Mouse (Mus musculus) retina, embryonic 14.5 days (tissue): ENCODE results near the gene Sgms1.

Experiments used
- DNase-seq: peaks from one replicate; pipeline ENCODE4 v3.0.0-alpha.2; 2015; ENCODE audit warnings: low spot score

Sgms1 gene

DNA sequence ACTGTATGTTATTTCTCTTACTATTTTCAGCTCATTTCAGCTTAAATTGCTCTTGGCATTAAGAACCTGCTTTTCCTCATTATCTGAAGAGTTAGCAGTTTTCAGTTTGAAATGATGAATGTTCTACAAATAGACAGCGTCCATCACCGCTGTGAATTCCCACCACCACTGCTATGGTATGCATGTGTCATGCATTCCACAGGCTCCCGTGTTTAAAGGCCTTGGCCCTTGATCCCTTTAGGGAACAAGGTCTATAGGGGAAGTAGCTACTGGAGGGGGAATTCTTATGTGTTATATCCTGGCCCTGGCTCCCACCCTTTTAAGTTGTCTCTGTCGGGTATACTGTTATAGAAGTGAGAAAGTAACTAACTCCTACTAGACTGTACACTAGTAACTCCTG lies 210.0 kb downstream of the Sgms1 start:
- DNase-seq: no peak

DNA sequence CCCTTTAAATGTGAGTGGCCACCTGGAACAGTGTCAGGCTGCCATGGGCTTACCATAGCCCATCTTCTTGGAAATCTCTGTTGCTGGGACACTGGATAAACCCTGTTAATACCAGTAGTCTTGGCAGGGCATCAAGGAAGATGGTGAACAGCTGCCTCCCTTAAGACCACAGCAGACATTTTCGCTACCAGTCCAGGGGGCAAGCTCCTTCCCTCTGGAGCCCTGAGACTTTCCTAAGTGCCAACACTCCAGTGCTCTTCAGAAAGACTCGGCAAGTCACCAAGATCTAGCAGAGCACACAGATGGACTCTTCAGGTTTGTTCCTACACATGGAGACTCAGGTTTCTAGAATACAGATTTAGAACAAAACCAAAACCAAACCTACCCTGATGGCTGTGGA lies 211.4 kb downstream of the Sgms1 start:
- no peak for DNase-seq

DNA sequence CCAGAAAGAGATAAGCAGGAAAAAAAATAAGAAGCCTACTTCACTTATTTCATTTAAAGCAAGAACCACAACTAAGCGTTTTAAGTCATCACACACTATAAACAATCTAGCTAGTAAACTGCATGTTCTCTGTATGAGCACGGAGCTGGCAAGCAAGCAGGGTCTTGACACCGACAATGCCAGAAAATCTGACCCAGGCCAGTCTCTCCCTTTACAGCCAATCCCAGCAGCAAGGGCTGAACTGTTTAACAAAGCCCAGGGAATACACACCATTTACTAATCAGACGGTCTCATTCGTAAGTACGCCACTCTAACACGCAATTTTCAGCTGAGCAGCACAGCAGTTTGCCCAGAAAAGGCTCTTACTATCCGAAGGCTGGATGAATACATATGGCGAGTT lies 213.1 kb downstream of the Sgms1 start:
- no peak for DNase-seq

DNA sequence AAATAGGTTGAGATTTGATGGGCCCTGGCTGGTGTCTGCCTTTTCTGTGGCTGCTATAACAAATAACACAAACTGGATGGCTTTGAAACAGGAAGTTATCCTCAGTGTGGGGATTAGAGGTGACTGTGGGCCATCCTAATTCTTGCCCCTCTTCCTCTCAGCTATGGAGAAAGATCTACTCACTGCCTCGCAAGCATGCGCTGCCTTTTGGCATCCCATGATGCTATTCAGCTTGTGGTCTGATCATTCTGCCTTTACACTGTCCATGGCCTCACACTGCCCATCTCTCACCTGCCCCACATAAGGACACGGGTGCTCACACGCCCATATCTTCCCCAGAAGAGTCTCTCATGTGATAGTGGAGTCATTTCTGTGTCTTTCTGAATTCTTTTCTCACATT lies 213.5 kb downstream of the Sgms1 start:
- DNase-seq: no peak

DNA sequence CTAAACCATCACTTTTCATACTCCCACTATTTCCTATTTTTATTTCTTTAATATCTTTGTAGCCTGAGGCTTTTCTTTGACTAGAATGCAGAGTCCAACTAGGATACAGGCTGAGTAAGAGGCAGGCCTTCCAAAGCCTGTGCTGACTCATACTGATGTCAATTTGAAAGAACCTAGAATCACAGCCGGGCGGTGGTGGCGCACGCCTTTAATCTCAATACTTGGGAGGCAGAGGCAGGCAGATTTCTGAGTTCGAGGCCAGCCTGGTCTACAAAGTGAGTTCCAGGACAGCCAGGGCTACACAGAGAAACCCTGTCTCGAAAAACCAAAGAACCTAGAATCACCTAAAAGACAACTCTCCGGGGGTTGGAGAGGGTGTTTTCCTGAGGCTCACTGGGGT lies 214.5 kb downstream of the Sgms1 start:
- no peak for DNase-seq

DNA sequence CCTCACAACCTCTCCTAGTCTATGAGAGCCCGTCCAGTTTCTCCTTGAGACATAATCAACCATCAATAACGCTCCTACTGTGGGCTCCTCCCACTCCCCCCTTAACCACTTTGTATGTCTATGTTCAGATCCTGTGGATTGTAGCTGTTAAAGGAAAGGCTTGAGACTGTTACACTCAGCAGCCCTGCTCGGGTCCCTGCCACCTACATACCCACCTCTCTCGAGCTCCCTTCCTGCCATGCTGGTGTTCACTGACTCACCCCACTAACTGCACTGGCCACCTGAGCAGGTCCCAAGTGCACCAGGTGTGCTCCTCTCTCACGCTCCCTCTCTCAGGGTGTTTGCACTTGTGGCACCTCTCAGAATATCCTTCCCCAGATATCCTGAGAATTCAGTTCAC lies 215.0 kb downstream of the Sgms1 start:
- no peak for DNase-seq

DNA sequence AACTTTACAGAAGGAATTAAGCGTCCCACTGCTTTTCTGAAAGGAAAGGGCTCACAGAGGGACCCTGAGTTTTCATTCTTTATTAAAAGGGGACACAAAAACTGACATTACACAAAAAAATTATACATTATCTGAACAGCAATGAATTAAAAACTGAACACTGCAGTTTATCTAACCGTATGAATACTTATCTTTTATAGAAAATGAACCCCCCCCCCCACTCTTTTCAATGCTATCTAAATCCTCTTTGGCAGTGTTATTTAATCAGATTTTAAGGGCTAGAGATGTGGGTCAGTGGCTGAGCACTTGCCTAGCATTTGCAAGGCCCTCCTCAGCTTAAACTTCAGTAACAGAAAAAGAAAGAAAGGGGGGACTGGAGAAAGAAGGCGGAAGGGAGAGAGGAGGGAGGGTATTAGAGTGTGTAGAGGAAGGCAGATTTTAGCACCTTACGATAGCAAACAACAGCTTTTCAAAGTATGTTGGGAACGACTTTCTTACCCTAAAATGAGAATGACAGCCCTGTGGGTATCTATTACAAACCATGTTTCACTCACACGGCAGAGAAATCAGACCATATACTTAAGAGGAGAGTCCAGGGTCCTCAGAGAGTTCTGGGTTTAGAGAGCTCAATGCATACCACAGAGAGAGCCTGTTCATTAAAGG lies 215.9 kb downstream of the Sgms1 start:
- no peak for DNase-seq

DNA sequence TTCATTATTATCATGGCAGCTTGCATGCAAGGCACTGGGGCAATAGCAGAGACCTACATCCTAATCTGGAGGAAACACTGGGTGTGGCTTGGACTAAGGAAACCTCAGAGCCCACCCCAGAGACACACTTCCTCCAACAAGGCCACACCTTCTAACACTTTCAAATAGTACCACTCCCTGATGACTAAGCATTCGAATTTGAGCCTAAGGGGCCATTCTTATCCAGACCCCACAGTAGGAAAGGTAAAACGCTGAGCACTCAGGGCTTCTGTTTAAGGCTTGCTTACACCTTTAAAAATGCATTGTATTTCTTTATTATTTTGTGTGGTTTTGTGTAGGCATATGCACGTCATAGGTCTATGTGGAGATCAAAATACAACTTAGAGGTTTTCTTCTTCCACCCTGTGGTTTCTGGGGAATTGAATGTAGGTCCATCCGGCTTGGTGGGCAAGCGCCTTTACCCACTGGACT lies 217.0 kb downstream of the Sgms1 start:
- no peak for DNase-seq

DNA sequence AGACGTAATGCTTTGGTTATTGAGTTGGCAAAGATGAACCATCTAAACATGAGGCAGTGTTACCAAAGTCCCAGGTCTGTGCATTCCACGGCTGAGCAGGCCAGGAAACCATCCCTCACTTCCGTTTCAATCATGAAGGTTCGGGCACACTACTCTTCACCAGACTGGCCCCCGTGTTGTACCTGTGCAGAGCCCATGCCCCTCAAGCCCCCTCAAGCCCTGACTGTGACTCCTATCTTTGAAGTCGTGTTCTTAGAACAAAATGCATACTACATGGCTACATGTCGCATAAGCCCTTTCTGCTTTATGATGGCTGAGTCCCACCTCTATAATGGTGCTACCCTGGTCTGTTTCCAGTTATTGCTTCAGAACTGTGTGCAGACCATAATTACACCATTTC lies 217.5 kb downstream of the Sgms1 start:
- DNase-seq: no peak

DNA sequence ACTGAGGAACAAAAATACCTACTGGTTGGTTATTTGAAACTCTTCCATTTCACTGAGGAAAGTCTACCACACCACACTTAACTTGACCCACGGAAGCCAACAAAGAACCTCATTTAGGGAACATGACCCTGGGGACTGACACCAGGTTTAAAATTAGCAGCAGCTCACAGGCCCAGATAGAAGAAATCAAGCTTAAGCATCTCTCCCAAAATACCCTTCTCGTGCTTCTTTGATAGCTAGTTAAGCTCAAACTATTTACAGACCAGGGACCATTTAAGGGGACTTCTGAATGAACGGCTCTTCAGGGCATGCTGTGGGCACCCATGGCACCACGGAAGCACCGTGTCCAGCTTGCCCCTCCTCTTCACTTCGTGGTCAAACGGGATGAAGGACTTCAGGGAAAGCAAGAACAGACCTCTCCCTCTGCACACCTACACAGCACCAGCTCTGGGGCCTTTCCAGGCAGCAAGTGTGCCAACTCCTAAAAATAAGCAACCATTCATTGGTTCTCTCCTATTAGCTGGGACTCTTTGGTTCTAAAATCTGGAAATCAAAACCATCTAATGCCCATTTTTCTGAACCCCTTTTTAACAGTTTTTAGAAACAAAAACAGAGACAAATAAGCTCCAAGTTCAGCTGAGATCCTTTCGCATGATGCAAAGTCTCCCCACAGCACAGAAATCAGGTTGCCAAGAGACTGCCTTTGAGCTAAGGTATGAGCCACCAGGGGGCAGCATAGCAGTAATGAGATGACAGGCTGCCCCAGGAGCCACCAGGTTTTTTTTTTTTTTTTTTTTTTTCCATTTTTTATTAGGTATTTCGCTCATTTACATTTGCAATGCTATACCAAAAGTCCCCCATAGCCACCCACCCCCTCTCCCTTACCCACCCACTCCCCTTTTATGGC lies 219.6 kb downstream of the Sgms1 start:
- DNase-seq: peak; percentile 85

DNA sequence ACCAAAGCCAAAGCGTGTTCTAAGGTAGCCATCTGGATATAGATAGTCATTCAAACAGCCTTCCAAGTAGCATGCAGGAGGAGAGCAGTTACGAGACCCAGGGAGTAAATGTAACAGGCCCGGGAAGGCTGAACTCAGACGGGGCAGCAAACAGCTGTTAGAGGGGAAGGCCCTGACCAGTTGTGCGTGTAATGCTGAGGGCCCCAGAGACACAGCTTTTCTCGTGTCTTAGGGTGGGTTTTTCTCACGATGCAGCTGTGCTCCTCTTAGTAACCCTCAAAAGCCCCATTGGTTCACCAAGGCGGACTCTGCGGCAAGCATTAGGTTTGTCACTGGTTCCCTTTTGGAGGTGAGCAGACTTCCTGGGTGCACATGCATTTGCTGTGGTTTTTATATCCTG lies 221.5 kb downstream of the Sgms1 start:
- DNase-seq: no peak

DNA sequence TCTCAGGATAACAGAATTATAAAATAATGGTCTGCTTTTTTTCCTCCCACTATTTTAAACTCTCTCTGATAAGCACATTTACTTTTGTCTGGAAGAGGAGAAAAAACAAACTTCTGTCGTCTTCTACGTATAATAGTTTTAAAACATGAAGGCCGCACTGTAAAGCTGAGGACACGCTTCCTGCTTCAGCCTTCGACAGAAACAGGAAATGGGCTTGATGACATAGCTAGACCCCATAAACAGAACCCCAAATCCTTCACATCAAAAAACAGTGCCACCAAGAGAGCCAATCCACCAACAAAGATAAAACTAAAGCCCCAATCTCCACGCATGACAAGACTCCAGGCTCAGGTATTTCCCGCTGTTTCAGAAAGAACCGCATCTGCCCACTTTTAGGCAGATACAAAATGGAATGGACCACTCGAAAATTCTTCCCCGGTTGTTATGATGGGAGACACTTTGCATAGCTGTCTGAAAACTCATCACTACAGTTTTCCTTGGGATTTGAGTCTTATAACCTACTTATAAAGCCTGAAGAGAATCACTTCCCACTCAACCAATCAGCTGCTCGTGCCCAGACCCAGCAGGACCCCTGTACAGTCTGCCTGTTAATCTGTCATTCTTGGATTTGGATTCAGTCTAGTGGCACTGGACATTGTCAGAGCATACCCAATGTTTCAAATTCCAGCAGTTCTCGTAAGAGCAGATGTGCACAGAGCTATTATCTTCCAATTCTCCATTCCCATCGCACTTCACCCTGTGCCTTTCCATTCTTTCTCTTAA lies 222.5 kb downstream of the Sgms1 start:
- no peak for DNase-seq

DNA sequence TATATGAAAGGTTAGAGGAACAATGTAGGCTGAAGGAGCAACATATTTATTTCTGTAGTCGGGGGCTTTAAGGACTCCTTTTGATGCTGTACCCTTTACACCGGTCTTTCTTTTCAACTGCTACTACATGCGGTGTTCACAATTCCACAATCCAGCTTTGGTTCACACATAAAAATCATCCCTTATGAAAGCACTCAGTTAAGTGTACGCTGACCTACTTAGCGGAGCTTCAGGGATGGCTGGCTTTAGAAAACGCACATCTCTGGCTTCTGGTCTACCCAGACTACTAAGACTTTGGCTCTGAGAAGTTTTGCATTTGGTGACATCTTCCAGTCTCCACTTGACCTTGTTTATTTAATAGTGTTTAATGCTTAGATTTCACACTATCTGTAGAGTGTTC lies 223.8 kb downstream of the Sgms1 start:
- peak; percentile 14 for DNase-seq

DNA sequence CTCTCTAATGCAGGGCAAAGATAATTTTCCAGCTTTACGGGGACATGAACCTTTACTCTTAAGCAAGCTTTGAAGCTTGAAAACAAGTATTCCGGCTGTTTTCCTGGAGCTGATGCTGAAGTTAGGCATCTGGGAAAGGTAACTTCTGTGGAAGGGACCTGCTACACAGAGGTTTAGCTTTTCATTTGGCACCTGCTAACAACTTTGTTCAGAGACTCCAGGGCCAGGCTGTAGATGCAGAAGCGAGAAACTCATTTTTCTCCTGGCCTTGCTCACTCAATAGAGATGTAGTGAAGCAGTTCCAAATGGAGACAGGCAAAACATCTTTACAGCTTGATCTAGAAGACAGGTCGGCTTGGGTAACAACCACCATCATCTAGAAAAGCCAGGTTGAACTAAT lies 225.4 kb downstream of the Sgms1 start:
- no peak for DNase-seq

DNA sequence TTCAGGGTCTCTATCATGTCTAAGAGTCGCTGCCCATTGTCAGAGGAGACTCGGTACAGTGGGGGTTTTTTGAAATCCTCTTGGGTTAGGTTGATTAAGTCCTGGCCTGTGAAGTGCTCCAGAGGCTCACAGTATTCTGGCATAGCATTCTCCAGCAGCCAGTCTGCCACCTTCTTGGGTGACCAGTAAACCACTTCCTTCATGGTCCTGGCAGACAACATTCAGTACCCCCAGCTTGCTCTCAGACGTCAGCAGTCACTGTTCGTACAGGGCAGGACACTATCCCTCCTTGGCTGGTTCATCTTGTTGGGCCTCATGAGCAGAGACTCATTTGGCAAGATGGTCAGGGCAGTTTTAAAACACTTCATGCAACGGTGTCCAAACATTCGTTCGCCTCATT lies 229.6 kb downstream of the Sgms1 start:
- no peak for DNase-seq

DNA sequence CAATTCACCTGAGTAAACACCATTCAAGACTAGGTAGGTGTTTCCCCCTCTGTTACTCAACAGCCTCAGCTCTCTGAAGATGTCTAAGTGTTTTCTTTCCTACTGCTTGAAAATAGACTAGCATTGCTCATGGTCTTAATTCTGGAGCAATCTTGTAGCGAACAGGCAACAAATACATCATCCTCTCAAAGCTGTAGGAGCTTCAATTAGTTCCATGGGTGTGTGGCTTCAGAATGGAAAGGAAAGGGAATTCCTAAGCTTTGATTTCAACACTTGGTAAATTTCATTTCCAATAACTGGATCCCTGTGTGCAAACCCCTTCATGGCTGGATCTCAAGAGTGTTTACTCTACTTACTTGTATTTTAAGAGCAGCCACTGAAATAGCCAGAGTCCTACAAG lies 230.3 kb downstream of the Sgms1 start:
- DNase-seq: no peak

DNA sequence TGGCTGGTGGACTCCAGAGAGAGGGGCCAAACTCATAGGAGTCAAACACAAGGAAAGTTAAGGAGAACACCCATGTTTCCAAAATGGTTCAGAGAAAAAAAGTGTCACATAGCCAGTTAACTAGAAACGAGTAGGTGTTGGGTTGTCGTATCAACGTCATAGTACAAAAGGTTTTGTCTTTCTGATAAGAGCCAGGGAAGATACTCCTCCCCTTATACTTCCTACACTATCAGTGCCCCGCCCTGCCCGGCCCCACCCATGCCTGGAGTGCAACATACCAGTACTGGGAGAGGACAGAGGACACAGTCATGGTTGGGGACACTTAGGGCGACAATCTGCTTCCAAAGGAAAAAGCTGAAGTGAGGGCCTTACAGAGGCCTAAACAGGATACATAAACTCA lies 232.5 kb downstream of the Sgms1 start:
- DNase-seq: no peak

DNA sequence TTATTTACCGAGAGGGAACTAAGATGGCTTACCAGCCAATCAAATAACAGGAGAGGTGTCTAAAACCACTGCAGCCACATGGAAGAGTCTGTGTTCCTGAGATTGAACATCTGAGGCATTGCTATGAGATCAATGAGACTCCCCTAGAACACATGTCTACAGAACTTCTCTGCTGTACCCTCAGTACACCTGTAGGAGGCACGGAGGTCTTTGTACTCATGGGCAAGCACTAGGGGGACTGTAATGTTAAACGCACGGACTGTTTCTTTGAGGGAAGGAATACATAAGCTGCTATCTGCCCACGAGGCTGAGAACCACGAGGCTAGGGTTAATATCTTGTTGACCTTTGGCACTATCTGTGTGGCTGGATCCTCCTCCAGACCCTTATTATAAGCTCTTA lies 237.0 kb downstream of the Sgms1 start:
- no peak for DNase-seq

DNA sequence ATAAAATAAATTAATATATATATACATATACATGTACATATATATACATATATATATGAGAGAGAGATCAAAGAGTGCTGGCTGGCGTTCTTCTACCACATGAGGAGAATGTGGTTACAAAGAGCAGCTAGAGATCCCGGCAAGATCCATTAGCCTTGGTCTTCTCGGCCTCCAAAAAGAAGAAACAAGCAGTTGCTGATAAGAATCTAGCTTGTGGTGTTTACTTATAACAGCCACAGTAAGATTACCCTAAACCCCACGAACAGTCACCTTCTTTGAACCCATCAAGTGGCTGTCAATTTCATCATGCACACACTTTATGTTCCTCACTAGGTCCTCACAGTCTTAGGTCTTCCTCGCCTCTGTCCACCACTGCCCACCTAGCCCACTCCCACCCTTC lies 240.8 kb downstream of the Sgms1 start:
- no peak for DNase-seq

DNA sequence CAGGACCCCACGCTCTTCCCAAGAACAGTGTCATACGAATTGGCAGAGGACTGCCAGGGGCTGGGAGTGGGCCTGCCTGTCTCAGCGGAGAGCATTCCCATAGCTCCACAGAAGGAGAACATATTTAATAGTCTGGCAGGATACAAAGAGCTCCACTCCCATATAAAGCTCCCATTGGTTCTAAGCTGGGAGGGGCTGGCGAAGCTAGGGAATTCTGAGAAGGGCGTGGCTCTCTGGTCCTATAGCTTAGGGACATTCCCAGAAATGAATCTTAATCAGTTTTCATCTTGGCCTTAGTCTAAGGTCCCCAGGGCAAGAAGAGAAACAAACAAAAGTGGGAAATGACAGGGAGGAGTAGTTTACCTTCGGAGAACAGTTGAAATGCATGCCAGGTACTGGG lies 247.1 kb downstream of the Sgms1 start:
- DNase-seq: no peak

DNA sequence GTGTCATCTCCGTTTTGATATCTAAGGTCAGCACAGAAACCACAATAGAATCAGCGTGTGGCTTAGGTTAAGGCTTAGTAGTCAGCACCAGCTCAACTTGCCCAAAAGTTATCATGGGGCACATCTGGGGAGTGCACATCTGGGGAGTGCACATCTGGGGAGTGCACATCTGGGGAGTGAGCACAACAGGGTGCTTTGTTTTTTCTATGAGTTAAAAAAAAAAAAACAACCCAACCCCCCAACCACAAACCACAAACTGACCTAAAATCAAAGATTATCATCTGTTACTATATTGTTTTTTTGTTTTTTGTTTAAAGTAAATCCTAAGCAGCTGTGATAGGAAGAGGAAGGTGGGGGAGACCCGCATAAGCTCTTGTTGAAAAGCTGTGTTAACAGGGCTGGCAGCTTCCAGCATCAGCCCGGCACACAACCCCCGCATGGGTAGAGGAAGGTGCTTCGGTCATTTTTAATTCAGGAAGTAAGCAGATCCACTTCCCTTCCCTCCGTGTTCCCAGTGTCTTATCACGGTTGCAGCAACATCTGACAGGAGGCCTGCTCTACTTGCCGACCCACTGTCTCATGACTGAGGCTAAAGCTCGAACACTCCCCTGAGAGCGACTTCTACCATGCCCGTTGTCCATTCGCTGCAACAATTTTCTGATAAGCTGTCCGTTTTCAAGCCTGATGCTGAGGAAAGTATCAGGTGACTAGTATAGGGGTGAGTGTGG lies 251.0 kb downstream of the Sgms1 start:
- DNase-seq: no peak

DNA sequence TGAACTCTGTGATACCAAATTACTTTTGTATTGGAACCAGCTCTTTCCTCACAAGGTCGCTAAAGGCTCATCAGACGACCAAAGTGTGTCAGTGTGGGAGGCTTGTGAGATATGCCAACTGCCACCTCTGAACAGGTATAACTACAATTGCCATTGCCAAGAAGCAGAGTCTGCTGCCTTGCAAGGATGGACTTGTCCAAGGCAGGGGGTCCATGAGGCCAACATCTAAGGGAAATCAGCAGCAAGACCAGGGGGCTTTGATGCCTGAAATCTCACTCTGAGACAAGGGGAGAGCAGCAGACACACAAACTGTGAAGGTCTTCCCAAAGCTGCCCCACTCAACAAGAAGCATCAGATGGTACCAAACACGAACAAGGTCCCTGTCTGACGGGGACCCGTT lies 251.6 kb downstream of the Sgms1 start:
- DNase-seq: no peak
